In the genomic region with DNA sequence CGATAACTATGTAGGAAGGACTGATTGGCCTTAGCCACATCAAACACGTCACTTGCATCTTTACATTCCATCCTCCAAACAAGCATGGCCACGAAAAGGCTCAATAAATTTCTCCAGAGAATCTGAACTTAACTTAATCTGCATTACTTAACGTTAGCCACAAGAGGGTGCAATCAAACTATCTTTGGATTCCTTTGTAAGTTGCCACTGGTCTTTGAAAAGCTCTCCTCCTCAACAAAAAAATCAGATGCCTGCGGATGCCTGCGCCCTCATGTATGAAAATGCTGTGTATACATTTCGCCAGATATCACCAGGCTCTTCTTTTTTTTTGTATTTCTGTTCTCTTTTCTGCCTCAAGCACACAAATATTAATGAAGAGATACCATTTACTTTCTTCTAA, we compare ENCODE assay signal across 9 mouse cellular contexts. TPM values are rescaled to one million over a fixed set of nuclear protein-coding genes. Genes with fewer than 3 reads are reported as not detected.
DNase-seq lines count a peak whose midpoint lies in the region; ATAC-seq and TF ChIP-seq lines count a peak whose summit lies in the region.
"Had no signal": no experiment of that assay in that cellular context is flagged by ENCODE, and none has a peak within 500 bp of the region (broad histone marks: within the 10 kb centered on the region; RNA-seq: fewer than 3 reads in every experiment).

No protein-coding gene starts in this region.

- in situ Hi-C loops in ES-E14 (cut with MboI; ENCODE audit: low sequenced_read_pairs in 2 of 2, unreplicated experiment in 2 of 2): loop anchor here (25.0 kb wide), 2 partner anchors 383 to 633 kb away; no protein-coding TSS in a partner anchor

- H3K27me3 ChIP-seq in liver, embryonic 14.5 days (ENCODE audit: control insufficient read depth, insufficient read depth, low read length): no peaks in the 10 kb centered on the region
- no peaks in the 10 kb centered on the region for H3K27me3 ChIP-seq in liver, embryonic 12.5 days (replicated peaks)
- H3K27me3 ChIP-seq in forebrain, embryonic 15.5 days: no peaks in the 10 kb centered on the region

- TF ChIP-seq CTCF in liver, embryonic 14.5 days (IDR thresholded peaks at IDR 0.05; ENCODE audit: low read depth): peak; percentile 31; the same call in 1 of the 2 replicates

- H3K4me3 ChIP-seq in liver, embryonic 14.5 days (ENCODE audit: insufficient read depth in 1 of 2, low read depth in 2 of 2, low read length in 2 of 2): no peak overlapping the region
- H3K4me3 ChIP-seq in liver, embryonic 12.5 days: no peak overlapping the region
- no peak overlapping the region for H3K4me3 ChIP-seq in ES-E14 (ENCODE audit: insufficient read depth in 1 of 2, low read depth in 1 of 2, low read length in 2 of 2, poor library complexity in 1 of 2, severe bottlenecking in 1 of 2)
- no peak overlapping the region for H3K4me3 ChIP-seq in forebrain, embryonic 15.5 days

- no peak overlapping the region for H3K27ac ChIP-seq in liver, embryonic 14.5 days
- H3K27ac ChIP-seq in liver, embryonic 12.5 days: no peak overlapping the region
- no peak overlapping the region for H3K27ac ChIP-seq in ES-E14 (ENCODE audit: insufficient read depth, low read depth, low read length, poor library complexity, severe bottlenecking)
- H3K27ac ChIP-seq in forebrain, embryonic 15.5 days (replicated peaks): no peak overlapping the region

- no peak for TF ChIP-seq EP300 in liver, embryonic 14.5 days (IDR thresholded peaks at IDR 0.05; ENCODE audit: low read depth)

- intact Hi-C loops in heart, postnatal 36 days (cut with DNase I): loop anchor here (10.0 kb wide), 1 partner anchor 635 kb away; no protein-coding TSS in a partner anchor

- H3K9ac ChIP-seq in liver, embryonic 14.5 days (replicated peaks): no peak overlapping the region
- H3K9ac ChIP-seq in liver, embryonic 12.5 days: no peak overlapping the region
- no peak overlapping the region for H3K9ac ChIP-seq in ES-E14 (ENCODE audit: insufficient read depth, low read depth, low read length, poor library complexity, severe bottlenecking)
- no peak overlapping the region for H3K9ac ChIP-seq in forebrain, embryonic 15.5 days (replicated peaks)

- no peak overlapping the region for H3K4me2 ChIP-seq in liver, embryonic 14.5 days (ENCODE audit: low read depth)
- H3K4me2 ChIP-seq in liver, embryonic 12.5 days: no peak overlapping the region
- no peak overlapping the region for H3K4me2 ChIP-seq in forebrain, embryonic 15.5 days (replicated peaks)

- 21% methylated on average over 7 of the region's 7 CpGs for WGBS in liver, embryonic 14.5 days (ENCODE audit: insufficient replicate concordance)
- WGBS in liver, embryonic 12.5 days (ENCODE audit: insufficient replicate concordance): 24% methylated on average over 7 of the region's 7 CpGs
- 14% methylated on average over 7 of the region's 7 CpGs for WGBS in forebrain, embryonic 15.5 days

- peak in 1 of 3 experiments; percentile 4 for DNase-seq in liver, embryonic 14.5 days (ENCODE audit: low read depth in 3 of 3, low spot score in 3 of 3)
- peak; percentile 39 for DNase-seq in ES-E14 (ENCODE audit: low read depth, low spot score)
- peak; percentile 91 for DNase-seq in brain, adult 2 months (ENCODE audit: low read depth, low spot score)
- peak; percentile 13 for DNase-seq in skeletal muscle tissue, adult 2 months (ENCODE audit: low read depth, low spot score)
- DNase-seq in layer of hippocampus, adult 9-11 months: no peak
- DNase-seq in heart, postnatal 36 days: no peak

- no peaks in the 10 kb centered on the region for H3K36me3 ChIP-seq in liver, embryonic 14.5 days (replicated peaks; ENCODE audit: control insufficient read depth, insufficient read depth, low read depth)
- H3K36me3 ChIP-seq in liver, embryonic 12.5 days: no peaks in the 10 kb centered on the region
- no peaks in the 10 kb centered on the region for H3K36me3 ChIP-seq in ES-E14 (ENCODE audit: control insufficient read depth, insufficient read depth, low read length, poor library complexity, severe bottlenecking)
- no peaks in the 10 kb centered on the region for H3K36me3 ChIP-seq in forebrain, embryonic 15.5 days

- no peak for ATAC-seq in liver, embryonic 14.5 days (ENCODE audit: insufficient read depth)
- ATAC-seq in liver, embryonic 12.5 days: no peak
- ATAC-seq in forebrain, embryonic 15.5 days (replicated peaks): peak; percentile 67

- no peaks in the 10 kb centered on the region for H3K9me3 ChIP-seq in liver, embryonic 14.5 days (ENCODE audit: control insufficient read depth, low read length)
- no peaks in the 10 kb centered on the region for H3K9me3 ChIP-seq in liver, embryonic 12.5 days (replicated peaks)
- no peaks in the 10 kb centered on the region for H3K9me3 ChIP-seq in ES-E14 (ENCODE audit: control insufficient read depth, insufficient read depth, low read depth, low read length)
- H3K9me3 ChIP-seq in forebrain, embryonic 15.5 days: no peaks in the 10 kb centered on the region

- no peaks in the 10 kb centered on the region for H3K4me1 ChIP-seq in liver, embryonic 14.5 days (replicated peaks; ENCODE audit: control insufficient read depth in 2 of 2, insufficient read depth in 2 of 2, low read length in 1 of 2)
- H3K4me1 ChIP-seq in liver, embryonic 12.5 days: no peaks in the 10 kb centered on the region
- no peaks in the 10 kb centered on the region for H3K4me1 ChIP-seq in ES-E14 (ENCODE audit: control insufficient read depth in 2 of 2, insufficient read depth in 2 of 2, low read length in 2 of 2, poor library complexity in 1 of 2)
- no peaks in the 10 kb centered on the region for H3K4me1 ChIP-seq in forebrain, embryonic 15.5 days

TF ChIP-seq in ES-E14, 5 proteins besides CTCF, POLR2A, EP300 and RAD21:
- TF ChIP-seq ZC3H11A (IDR thresholded peaks at IDR 0.05; ENCODE audit: borderline replicate concordance, low read depth, low read length): peak; percentile 44; the same call in 1 of the 2 replicates
- no peak for TF ChIP-seq HCFC1 (IDR thresholded peaks at IDR 0.05; ENCODE audit: borderline replicate concordance, insufficient read depth, low read length)
TF ChIP-seq in ES-E14: peak in this region for 1.

RNA-seq across cellular contexts. Expression of a gene that starts 23.3 kb away (rescaled TPM):
- polyA plus RNA-seq in liver, embryonic 14.5 days (2012; rRNA removed): not detected in 2 replicates
- not detected in 2 replicates for polyA plus RNA-seq in liver, embryonic 14.5 days (2014; fragmentation: Nextera tagmentation; extraction: Ambion mirVana)
- not detected in 2 replicates for polyA plus RNA-seq in liver, embryonic 12.5 days (2016; fragmentation: Nextera tagmentation; extraction: Ambion mirVana)
- not detected in 2 replicates for total RNA-seq in ES-E14 (2012; rRNA removed)
- polyA plus RNA-seq in forebrain, embryonic 15.5 days (2015; fragmentation: Nextera tagmentation; extraction: Ambion mirVana): 1.9 and 2.5 TPM in 2 replicates
- total RNA-seq in heart, postnatal 36 days (2021): not detected
- polyA plus RNA-seq: heart, embryonic 14.5 days had no signal

RNA-seq across cellular contexts. Expression of a gene that starts 31.7 kb away (rescaled TPM):
- polyA plus RNA-seq in liver, embryonic 14.5 days (2012; rRNA removed): 0.01 and 0.02 TPM in 2 replicates
- 0.03 TPM in 1 of 2 replicates, not detected in the other for polyA plus RNA-seq in liver, embryonic 14.5 days (2014; fragmentation: Nextera tagmentation; extraction: Ambion mirVana)
- polyA plus RNA-seq in liver, embryonic 12.5 days (2016; fragmentation: Nextera tagmentation; extraction: Ambion mirVana): 0.04 and 0.14 TPM in 2 replicates
- not detected in 2 replicates for total RNA-seq in ES-E14 (2012; rRNA removed)
- polyA plus RNA-seq in forebrain, embryonic 15.5 days (2015; fragmentation: Nextera tagmentation; extraction: Ambion mirVana): not detected in 2 replicates
- total RNA-seq in heart, postnatal 36 days (2021): under 1 TPM in 1 of 2 experiments, not detected in 1; 0.08 TPM

Comparison
In these comparisons a context has a peak if more than half of its experiments do, and no peak if none do; other contexts are left out.
1. DNase-seq: peak in ES-E14 (single experiment), brain, adult 2 months (single experiment) and skeletal muscle tissue, adult 2 months (single experiment); none in layer of hippocampus, adult 9-11 months (single experiment) and heart, postnatal 36 days (0 of 2).